Mouse (Mus musculus) erythroblast, embryonic 14.5 days (primary cell): ENCODE data around the gene Nrip1.

Experiments
- GATA1 ChIP-seq: IDR thresholded peaks from 2 replicates; pipeline ENCODE4 v1.6.1; 2012; ENCODE audit warnings: low read length, inconsistent platforms, mixed read lengths
- TAL1 ChIP-seq: IDR thresholded peaks from 3 replicates; pipeline ENCODE4 v1.6.1; 2012; ENCODE audit warnings: low read length, inconsistent platforms, mixed read lengths

GRCm38 (mm10) chr16:76350922-76351321, 22.7 kb downstream of the Nrip1 start:
- TF ChIP-seq TAL1 (no peak), GATA1 (no peak)
